Mouse (Mus musculus) right cerebral cortex, postnatal 14 days (tissue): ENCODE measurements at regions not wholly inside any gene's neighbourhood (a gene's known extent, or its start where the extent isn't known, plus 50 kb on each side); places are given as distances from the start of the nearest gene placed in this dataset.

Experiments used
- DNase-seq: peaks from one replicate; pipeline ENCODE4 v3.0.0; 2022

DNA sequence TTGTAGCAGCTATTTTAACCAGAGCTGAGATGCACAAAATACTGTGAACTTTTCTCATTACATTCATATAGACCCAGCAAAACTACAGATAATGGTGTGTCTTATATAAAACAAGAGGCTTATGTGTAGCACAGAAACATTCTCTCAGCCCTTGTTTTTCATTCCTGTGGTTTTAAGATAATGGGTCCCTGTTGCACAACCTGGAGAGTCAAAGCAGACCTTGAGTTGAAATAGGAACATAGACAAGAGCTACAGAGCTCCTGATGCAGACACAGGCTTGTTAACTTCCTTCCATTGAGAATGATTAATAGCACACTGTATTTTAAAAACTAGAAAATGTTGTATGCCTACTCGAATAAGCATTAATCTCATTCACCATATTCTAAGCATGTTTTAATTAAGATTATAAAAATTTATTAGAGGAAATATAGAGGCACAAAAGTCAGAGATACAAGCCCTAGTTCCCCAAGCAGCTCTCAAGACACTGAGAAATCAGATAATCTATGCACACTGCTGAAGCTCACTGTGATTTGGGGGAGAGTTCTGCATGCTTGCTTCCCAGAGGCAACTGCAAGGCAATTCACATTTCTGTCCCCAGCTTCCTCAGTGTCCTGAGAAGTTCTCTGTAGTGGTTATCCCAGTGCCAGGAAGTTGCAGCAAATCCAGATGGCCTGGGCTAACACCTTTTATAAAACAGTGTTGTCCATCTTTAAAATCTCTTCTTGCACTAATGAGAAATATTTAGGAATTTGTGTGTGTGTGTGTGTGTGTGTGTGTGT, 666.8 kb downstream of the Inhba start:
- DNase-seq = no peak

DNA sequence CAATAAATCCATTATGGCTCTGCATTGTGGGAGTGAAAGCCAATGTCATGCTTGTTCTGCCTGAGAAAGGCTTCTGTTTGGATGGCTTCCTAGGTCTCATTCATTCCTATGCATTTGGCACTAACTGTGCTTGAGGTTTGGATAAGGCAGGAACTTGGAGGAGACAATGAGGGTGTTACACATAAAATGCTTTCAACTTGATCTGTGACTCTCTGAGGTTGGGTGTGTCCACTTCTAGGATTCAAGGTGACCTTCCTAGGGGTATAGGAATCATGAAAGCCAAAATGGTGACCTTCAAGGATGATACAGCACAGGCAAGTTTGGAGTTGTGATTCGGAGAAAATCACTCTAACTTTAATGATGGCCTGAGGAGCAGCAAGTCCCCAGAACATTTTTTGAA, 682.5 kb downstream of the Inhba start:
- no peak for DNase-seq

DNA sequence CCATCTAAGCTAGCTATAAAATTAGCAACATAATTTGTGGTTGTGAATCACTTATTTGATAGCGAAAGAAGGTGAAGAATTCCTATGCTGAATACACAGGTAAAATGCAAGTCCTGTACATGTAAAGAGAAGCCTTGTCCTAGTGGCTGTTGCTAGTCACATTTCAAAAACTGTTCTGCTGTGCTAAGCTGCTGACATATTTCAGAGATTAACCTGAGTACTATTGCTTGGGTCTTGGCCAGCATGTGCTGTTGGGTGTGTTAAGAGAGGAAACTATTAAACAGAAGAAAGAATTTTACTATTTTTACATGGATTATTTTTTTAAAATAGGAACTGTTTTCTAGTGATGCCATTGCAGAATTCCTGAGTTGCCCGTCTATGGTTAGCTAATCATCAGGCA, 689.3 kb downstream of the Inhba start:
- no peak for DNase-seq

DNA sequence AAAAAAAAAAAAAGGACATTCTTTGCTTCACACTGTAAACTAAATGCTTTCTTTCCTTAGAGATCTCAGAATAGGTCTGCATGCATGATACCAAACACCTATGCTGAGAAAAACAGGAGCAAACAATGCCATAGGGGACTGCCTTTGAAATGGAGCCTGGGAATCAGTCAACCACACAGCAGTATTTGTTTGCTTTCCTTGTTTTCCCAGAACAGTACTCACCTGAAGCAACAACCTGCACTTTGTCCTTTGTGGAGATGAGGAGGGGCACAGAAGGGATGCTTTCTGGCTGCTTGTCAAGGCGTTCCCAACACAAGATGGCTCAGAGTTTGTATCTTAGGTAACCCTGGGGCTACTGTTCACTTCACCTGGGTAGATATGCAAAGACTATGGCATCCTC, 690.5 kb downstream of the Inhba start:
- no peak for DNase-seq

DNA sequence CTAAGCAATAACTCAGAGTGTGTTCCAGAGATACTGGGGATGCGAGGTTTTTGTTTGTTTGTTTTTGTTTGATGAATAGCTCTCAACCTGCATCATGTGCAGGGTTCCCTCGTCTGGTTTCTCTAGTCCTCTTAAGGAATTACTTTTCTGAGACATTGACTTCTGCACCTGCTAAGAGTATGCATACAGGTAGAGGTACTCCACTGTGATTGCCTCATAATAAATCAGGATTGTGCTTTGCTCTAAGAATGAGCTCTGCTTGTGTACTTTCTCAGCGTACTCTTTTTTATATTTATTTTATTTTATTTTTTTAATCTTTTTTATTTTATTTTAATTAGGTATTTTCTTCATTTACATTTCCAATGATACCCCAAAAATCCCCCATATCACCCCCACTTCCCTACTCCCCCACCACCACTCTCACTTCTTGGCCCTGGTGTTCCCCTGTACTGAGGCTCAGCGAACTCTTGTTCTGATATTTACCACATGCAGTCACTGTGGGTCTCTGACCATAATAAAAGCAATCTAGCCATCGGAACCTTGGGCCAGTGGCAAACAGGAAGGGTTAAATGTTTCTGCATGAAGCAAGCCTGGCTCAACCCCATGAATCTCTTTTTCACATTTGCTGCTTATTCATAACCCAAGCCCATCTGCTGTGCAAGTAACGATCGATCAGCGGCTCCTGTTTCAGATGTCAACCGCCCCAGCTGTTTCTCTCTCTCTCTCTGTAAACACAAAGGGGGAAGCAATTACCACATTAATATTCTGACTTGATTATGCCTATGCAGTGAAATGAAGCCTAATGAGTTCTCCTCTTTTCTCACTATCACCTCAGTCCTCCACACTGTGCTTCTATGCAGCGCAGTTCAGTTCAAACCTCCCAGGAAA, 693.8 kb downstream of the Inhba start:
- DNase-seq = no peak

DNA sequence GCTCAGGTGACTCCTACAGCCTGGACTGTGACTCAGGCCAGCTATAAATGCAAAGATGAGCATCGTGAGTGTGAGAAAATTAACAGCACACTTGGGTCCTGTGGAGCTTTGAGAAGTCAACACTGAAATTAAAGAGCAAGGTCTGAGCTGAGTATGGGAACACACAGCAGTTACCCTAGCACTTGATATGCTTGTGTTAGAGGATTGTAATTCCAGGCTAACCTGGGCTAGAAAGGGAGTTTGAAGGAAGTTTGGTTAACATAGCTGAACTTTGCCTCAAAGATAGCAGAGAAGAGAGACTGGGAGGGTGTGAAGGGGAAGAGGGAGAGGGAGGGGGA, 694.4 kb downstream of the Inhba start:
- DNase-seq = no peak

DNA sequence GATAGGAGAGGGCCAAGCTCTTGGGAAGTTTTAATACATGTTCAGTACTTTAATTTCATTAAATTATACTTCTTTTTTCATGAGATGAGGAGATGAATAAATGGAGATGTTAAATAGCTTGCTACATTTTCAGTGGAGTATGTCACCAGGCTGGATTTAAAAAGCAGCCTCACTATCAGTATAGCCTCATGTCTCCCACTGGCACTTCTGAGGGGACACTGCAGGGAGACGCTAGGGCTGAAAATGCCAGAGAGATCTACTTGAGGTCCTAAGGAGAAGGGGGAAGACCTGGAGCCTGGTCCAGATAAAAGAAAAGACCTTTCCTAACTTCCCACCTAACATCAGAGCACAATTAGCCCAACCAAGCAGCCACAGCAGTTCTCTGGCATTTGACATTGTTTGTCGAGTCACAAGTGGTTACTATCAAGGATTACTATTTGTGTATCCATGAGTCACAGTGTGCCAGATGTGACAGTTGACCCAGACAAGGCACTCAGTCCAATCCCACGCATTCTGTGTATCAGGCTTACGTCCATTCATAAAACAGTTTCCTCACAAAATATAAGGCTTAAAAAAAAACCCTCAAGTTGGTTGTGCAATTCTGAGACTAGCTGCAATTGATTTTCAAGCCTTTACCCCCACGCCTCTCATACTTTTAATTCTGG, 703.8 kb downstream of the Inhba start:
- DNase-seq = no peak

DNA sequence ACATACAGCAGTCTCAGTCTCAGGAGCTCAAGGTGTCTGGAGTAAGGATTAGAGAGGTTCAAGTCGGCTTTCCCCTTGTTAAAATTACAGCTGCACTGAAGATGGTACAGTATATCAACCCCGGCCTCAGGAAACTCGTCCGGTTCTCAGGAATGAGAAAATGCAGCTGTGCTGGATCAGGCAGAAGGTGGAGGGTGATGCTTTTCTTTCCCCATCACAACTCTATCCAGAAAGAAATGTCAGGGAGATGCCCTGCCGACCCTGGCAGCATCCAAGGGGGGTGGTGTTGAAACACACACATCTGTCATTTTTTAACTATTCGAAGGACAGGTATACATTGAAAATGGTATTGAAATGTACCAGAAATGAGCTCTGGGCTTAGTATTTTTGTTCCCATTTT, 704.7 kb downstream of the Inhba start:
- DNase-seq = no peak

DNA sequence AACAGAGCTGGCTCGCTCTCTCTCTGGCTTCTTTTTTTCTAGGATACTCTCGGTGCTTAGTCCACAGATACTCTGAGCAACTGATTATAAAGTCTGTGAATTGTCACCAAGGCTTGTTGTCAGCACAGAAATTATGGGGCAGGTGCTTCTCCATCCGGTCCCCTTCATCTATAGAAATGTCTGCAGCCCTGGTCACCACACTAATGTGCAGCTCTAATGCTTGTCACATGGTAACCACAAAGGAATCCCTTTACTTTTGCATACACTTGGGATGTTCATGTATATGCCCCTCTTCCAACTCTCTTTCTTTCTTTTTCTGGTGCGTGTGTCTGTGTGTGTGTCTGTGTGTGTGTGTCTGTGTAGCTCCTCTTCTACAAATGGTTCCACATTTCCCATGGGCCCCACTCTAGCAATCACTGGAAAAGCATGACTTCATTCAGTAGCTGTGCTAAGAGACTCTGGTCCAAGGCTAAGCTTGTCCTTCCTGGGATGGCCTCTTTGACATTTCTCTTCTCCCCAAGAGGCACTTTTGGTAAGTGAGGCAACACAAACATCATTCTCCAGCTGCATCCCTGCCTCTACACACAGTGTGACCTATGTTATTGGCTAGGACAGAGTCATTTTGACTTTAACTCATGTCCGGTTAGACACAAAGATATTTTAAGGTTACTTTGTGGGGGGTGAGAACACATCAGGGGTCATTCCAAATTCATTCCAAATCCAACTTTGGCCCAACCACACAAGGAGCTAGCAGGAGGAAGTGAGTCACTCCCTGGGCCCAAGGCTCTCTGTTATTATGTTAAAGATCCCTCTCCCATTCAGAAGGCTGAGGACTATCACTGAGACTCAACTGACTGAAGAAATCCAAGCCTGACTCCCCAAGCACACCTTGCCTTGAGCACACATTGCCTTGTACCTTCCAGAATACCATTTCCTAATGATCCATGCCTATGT, 705.4 kb downstream of the Inhba start:
- DNase-seq = no peak

DNA sequence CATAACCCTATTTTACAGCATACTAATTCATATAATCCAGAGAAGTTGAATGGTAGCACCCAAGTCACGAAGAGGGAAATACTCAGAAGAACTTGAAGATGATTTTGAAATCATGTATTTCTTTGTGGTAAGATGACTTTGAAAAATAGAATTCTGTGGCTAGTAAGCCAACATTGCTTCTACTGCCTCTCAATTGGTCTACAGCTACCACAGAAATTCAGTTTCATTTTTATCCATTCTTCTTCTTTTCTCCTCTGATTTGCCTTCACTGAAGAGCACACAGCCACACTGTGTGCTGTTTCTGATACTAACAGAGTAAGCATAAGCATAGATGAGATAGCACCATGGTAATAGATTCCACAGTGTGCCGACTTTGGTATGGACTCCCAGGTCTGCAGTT, 708.4 kb downstream of the Inhba start:
- DNase-seq = no peak

DNA sequence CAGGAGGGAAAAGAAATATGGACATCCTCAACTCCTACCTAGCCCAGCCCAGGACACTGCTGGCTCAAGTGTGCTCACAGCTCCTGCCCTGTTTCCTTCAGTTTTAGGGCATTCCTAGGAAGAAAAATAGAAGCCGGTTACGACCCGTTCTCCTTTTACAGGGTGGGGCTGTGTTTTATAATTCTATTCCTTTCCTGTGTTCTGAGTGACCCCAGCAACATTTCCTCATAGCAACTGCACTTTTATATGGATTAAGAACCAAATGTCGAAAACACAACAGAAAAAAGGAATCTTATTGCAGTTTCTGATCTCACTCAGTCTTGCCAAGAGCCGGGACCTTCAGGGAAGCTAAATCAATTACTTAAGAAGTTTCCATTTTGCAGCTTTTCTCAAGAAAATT, 713.7 kb downstream of the Inhba start:
- DNase-seq = no peak

DNA sequence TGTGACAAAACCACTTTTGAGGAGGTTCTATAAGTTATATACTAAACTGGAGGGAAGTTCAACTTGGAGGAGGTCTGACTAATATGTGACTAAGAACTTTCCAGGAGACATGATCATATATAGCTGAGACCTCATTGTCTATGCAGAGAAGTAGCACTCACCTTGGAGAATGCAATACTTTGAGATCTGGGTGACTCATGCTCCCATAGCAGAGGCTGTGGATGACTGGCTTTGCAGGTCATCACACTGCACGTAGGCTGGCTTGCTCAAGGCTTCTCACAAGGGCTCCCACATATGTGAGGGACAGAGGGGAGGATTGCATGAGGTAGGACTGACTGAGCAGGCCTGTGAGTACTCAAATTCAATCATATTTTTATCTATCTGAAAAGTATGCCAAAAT, 726.7 kb downstream of the Inhba start:
- DNase-seq = no peak

DNA sequence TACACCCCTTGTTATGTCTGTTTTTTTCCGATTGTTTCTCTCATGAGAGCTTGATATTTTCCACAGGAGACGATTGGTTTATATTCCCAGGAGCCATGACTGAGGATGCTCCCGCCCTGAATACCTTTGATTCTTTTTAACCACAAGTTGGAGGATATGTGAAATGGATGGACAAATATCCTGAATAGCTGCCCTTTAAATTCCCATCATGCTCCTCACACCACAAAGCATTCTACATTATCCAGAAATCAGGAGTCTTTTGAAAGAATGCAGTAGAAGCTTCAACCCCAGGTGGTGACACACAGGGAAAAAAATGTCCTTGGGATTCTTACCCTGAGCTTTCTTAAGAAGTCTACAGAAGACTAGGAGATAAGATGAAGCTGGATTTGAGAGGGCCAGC, 727.9 kb downstream of the Inhba start:
- DNase-seq = no peak

DNA sequence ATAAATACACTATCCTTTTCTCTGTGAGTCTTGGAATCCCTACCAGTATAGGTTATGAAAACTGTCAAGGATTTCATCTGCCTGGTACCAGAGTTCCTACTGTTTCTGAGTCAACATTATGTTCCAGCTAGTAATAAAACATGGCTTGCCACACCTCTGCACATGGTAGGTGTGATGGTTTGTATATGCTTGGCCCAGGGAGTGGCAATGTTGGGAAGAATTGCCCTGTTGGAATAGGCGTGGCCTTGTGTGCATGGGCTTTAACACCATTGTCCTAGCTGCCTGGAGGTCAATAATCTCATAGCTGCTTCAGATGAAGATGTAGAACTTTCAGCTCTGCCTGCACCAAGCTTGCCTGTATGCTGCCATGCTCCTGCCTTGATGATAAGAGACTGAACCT, 732.6 kb downstream of the Inhba start:
- DNase-seq = no peak

DNA sequence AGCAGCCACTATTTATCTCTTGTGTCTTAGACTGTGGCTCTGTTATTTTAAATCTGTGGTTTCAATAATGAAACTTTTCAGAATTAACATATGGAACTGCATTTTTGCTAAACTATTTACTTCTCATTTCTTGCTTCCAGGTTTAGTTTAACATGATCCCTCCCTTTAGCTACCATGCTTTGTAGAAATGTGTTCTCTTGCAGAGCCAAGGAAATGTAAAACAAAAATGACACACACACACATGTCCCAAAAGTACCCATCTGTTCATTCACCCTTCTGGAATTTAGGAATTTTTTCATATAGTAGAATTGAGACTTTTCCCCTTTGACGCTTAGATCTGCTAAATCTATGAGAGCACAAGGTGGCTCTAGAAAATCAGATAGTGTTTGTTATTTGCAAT, 734.0 kb downstream of the Inhba start:
- no peak for DNase-seq

DNA sequence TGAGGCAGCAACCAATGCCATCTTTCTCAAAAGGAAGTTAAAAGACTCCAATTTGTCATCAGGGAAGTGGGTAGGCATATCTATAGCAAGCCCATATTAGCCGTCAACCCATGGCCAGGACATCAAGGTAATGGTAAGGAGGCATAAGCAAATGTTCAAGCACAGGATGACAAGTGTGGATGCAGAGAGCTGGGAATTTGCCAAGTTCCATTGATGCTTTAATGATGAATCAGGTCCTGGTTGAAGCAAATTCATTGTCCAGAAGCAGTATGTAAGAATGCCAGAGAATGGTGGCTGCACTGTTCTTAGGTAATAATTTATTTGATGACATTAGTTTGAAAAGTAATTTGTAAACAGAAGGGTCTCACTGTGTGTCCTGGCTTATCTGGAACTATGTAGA, 734.8 kb downstream of the Inhba start:
- DNase-seq = no peak

DNA sequence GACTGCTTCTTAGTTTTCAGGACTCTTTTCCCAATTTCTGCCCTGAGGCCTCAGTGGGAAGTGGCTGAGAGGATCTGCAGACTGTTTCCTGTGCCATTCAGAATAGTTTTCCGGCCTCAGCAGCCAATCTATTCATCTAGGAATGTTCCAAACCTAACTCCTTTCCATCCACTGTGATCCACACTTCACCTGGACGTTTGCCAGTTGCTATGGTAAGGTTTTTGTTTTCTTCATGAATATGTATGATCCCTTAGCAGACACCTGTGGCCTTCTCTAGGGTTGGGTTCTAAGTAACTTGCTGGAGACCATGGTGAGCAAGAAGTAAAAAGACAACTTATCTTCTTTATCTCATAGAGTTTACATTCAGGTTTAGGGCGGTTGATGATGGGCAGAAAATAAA, 744.6 kb downstream of the Inhba start:
- DNase-seq = no peak

DNA sequence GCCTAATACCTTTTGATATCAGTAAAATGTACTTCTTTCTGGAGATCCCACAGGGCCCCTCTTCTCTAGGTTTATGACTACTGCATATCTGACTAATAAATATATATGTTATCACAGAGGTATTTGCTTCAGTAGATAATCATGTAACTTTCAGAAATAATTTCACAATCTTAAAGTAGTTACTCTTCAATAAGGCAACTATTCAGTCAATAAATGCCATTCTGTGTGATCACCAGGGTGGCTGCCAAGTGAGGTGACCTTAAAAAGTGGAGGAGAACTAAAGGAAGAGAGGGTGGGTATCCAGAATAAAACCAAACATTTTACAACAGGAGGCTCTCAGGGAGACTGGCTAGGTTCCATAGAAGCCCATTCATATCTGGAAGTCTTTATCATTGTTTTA, 748.4 kb downstream of the Inhba start:
- DNase-seq = no peak

DNA sequence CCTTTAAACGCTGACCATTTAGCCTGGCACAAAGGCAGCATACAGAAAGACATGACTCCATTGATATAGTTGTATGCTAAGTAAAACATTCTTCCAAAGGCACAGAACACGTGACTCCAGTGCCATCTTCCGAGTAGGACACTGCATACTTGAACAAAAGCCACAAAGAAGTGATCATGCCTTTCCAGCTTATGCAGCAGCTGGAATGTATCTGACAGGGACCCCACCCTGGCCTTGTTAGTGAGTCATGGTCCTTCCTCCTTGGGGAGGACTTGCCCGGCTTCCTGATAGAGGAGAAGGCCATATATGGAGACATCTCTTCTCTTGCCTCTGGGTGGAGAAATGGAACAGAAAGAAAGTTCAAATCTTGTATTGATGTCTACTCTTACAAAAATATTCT, 749.8 kb downstream of the Inhba start:
- DNase-seq = no peak

DNA sequence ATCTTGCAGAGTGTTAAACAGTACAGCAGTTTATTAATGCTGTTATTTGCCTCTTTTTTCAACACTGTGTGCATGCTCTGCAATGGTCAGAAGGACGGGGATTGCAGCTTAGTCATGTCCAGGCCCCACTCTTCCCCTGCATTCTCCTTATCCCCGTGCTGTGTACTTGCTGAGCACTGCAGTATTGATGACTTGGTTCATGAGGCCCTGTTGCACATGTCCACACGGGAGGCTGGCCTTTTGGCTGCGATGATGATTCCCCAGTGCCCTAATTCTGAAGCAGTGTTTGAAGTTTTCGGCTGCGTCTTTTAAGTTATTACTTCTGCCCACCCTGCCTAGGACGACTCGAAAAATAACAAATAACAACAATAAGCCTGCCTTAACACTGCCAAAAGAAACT, 750.7 kb downstream of the Inhba start:
- DNase-seq = no peak

DNA sequence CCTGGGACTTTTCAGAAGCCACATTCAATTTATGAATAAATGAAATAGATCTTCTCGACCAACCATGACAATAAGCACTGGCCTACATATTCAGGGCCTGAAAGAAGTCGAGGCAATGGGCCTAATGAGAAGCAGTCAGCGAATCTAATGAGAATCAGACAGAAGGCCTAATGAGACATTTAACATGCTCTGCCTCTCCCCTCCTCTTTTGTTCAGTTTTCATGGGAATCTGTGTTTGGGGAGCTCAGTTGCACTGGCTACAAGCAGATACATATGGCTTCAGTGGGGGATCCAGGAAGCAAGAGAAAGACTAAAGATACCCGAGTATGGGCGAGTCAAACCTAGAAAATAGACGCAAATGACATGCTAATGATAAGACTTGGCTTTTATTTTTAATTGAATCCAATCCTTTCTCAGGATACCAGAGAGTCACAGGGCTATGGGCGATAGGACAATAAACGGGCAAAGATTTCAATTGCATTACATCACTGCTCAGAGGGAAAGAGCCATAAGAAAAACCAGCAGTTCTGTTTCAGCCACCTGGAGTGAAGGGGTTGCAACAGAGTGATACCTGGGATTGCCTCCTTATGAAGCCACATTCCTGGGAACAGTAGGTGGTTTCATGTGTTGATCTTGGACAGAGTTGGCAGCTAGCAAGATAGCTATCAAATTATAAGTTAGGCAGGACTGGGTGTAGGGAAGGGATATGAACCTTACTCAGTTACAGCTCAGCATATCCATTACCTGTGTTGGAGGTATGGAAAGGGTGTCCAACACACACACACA, 751.3 kb downstream of the Inhba start:
- DNase-seq = no peak

DNA sequence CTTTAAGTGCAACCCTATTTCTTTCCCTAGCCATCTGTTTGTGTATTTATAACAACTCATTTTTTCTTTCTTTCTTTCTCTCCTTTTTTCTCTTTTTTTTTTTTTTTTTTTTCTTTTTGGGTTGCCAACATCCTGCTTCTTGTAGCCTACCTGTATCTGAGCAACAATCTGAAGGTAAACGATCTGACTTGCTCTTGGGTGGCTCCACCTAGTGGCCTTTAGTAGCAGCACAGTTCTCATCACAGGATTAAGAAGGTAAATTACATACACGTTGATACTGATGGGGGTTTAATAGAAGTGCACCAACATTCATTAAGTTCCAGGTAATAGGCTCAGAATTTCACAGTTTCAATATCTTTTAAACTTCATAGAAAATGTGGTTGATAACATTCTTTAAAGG, 752.1 kb downstream of the Inhba start:
- peak; percentile 25 for DNase-seq
